Comparison of ENCODE assay signal across 13 mouse cellular contexts in genomic region chr13:102391911-102392310, GRCm38 (mm10).
"Had no signal": no experiment of that assay in that cellular context is flagged by ENCODE, and none has a peak within 500 bp of the region (broad histone marks: within the 10 kb centered on the region; RNA-seq: fewer than 3 reads in every experiment).

No protein-coding gene starts in this region.

- H3K4me3 ChIP-seq: limb, embryonic 15.5 days; liver, embryonic 12.5 days; midbrain, embryonic 15.5 days; neural tube, embryonic 12.5 days had no signal

- H3K4me1 ChIP-seq: liver, embryonic 12.5 days; midbrain, embryonic 15.5 days had no signal

- H3K4me2 ChIP-seq: limb, embryonic 15.5 days; liver, embryonic 12.5 days; lung, embryonic 14.5 days; midbrain, embryonic 11.5 days; midbrain, embryonic 15.5 days; neural tube, embryonic 12.5 days had no signal

- H3K9ac ChIP-seq: limb, embryonic 15.5 days; liver, embryonic 12.5 days; lung, embryonic 14.5 days; midbrain, embryonic 15.5 days; neural tube, embryonic 12.5 days had no signal

- H3K27ac ChIP-seq: limb, embryonic 15.5 days; liver, embryonic 12.5 days; midbrain, embryonic 15.5 days; neural tube, embryonic 12.5 days; stomach, postnatal 0 days had no signal

- H3K36me3 ChIP-seq: limb, embryonic 15.5 days; liver, embryonic 12.5 days; midbrain, embryonic 15.5 days; neural tube, embryonic 12.5 days had no signal

- H3K27me3 ChIP-seq: limb, embryonic 15.5 days; liver, embryonic 12.5 days; midbrain, embryonic 15.5 days; neural tube, embryonic 12.5 days had no signal

- DNase-seq: kidney, postnatal 25 days; layer of hippocampus, adult 9-11 months; layer of hippocampus, postnatal 36 days; lung, embryonic 14.5 days; lung, postnatal 10 days; lung, postnatal 4 days; thymus, postnatal 4 days had no signal

- H3K9me3 ChIP-seq: limb, embryonic 15.5 days; liver, embryonic 12.5 days; midbrain, embryonic 15.5 days; neural tube, embryonic 12.5 days had no signal

- ATAC-seq: liver, embryonic 12.5 days; midbrain, embryonic 15.5 days had no signal
